Mouse (Mus musculus) heart, embryonic 13.5 days (tissue): ENCODE measurements around the gene Foxa3. TPM values are rescaled to one million over a fixed set of nuclear protein-coding genes. Genes with fewer than 3 reads are reported as not detected.

Source experiments
- ATAC-seq: fragments of 200-750 bp; cut with Nextera tagmentation; 2 replicates; pipeline ENCODE4 v1.8.0; 2017; ENCODE audit warnings: moderate TSS enrichment; ENCODE audit not compliant: insufficient number of reproducible peaks, low FRiP score, low TSS enrichment; ENCODE audit errors: extremely low read depth
- H3K27ac ChIP-seq: fragments of 300-500 bp; sonication (generic); replicated peaks from 2 replicates; pipeline ENCODE4 v1.5.1; 2015; ENCODE audit warnings: moderate library complexity, mild to moderate bottlenecking, inconsistent platforms
- H3K27me3 ChIP-seq: fragments of 300-500 bp; sonication (generic); replicated peaks from 2 replicates; pipeline ENCODE4 v1.6.1; 2015; ENCODE audit warnings: mild to moderate bottlenecking, inconsistent platforms
- H3K36me3 ChIP-seq: fragments of 300-500 bp; sonication (generic); 2 replicates; pipeline ENCODE4 v1.6.1; 2015; ENCODE audit warnings: mild to moderate bottlenecking, inconsistent platforms
- H3K4me1 ChIP-seq: fragments of 300-500 bp; sonication (generic); 2 replicates; pipeline ENCODE4 v1.6.1; 2015; ENCODE audit warnings: inconsistent platforms
- H3K4me2 ChIP-seq: fragments of 300-500 bp; sonication (generic); 2 replicates; pipeline ENCODE4 v1.6.1; 2015; ENCODE audit warnings: inconsistent platforms, mild to moderate bottlenecking, moderate library complexity
- H3K4me3 ChIP-seq: fragments of 300-500 bp; sonication (generic); 2 replicates; pipeline ENCODE4 v1.5.1; 2015; ENCODE audit warnings: moderate library complexity, mild to moderate bottlenecking, inconsistent platforms
- H3K9ac ChIP-seq: fragments of 300-500 bp; sonication (generic); 2 replicates; pipeline ENCODE4 v1.6.1; 2015; ENCODE audit warnings: inconsistent platforms, mild to moderate bottlenecking, moderate library complexity
- H3K9me3 ChIP-seq: fragments of 300-500 bp; sonication (generic); 2 replicates; pipeline ENCODE4 v1.6.1; 2016; ENCODE audit warnings: inconsistent platforms
- WGBS: fragments of 180-500 bp; shearing (Covaris S2); methylation state at CpG from one replicate; pipeline ENCODE4 v1.1.7; 2015; ENCODE audit warnings: mixed read lengths; 5-methylcytosine and 5-hydroxymethylcytosine counted together
- polyA plus RNA-seq: library from polyadenylated mRNA; unstranded; fragments of >200 nt; fragmentation: Nextera tagmentation; extraction: Ambion mirVana; gene quantifications from 2 replicates; pipeline ENCODE4 v1.2.1, GENCODE M21; 2015

Foxa3 gene
- polyA plus RNA-seq, 1 experiment from 2014 or later, result 0.25 TPM

GRCm38 (mm10) chr7:18998835-18999234 lies 24.5 kb downstream of the Foxa3 start:
- WGBS, result 40% methylated on average over 9 of the region's 9 CpGs
- no peaks in the 10 kb centered on the region for H3K9me3 ChIP-seq
- no peak for ATAC-seq
- peaks cover 4% of the 10 kb centered on the region for H3K27me3 ChIP-seq
- H3K4me1 ChIP-seq, result peaks cover 36% of the 10 kb centered on the region
- H3K27ac ChIP-seq, result no peak overlapping the region
- 0 out of 2 replicates have a peak overlapping the region, but pooled peaks have one; percentile 8 for H3K9ac ChIP-seq
- peaks cover 34% of the 10 kb centered on the region for H3K36me3 ChIP-seq
- no peak overlapping the region for H3K4me3 ChIP-seq
- H3K4me2 ChIP-seq, result no peak overlapping the region

- ATAC-seq, result no peak
- no peak overlapping the region for H3K4me2 ChIP-seq
- peaks cover 36% of the 10 kb centered on the region for H3K36me3 ChIP-seq
- H3K4me1 ChIP-seq, result peaks cover 22% of the 10 kb centered on the region
- 86% methylated on average over 5 of the region's 5 CpGs for WGBS
- H3K27me3 ChIP-seq, result peaks cover 49% of the 10 kb centered on the region
- H3K4me3 ChIP-seq, result no peak overlapping the region
- no peak overlapping the region for H3K9ac ChIP-seq
- H3K9me3 ChIP-seq, result no peaks in the 10 kb centered on the region
- no peak overlapping the region for H3K27ac ChIP-seq
These were observed 30.3 kb downstream of the Foxa3 start for GRCm38 (mm10) chr7:18993036-18993435.

GRCm38 (mm10) chr7:18992294-18992675 lies 31.1 kb downstream of the Foxa3 start:
- Histone ChIP-seq H3K36me3 (peaks cover 29% of the 10 kb centered on the region), H3K4me1 (peaks cover 22% of the 10 kb centered on the region), H3K27me3 (peaks cover 55% of the 10 kb centered on the region), H3K9me3 (no peaks in the 10 kb centered on the region), H3K4me2 (peak overlapping the region; percentile 84), H3K9ac (peak overlapping the region; percentile 81), H3K4me3 (peak overlapping the region; percentile 58), H3K27ac (no peak overlapping the region)
- ATAC-seq, result no peak
- 3% methylated on average over 31 of the region's 31 CpGs for WGBS

GRCm38 (mm10) chr7:18991660-18992293 lies 31.6 kb downstream of the Foxa3 start:
- no peak for ATAC-seq
- H3K9me3 ChIP-seq, result no peaks in the 10 kb centered on the region
- peaks cover 27% of the 10 kb centered on the region for H3K36me3 ChIP-seq
- peak overlapping the region; percentile 84 for H3K4me2 ChIP-seq
- peak overlapping the region; percentile 81 for H3K9ac ChIP-seq
- WGBS, result under 1% methylated on average over 59 of the region's 59 CpGs
- H3K4me1 ChIP-seq, result peaks cover 22% of the 10 kb centered on the region
- H3K4me3 ChIP-seq, result peak overlapping the region; percentile 58
- peaks cover 56% of the 10 kb centered on the region for H3K27me3 ChIP-seq
- H3K27ac ChIP-seq, result no peak overlapping the region

- WGBS, result under 1% methylated on average over 37 of the region's 37 CpGs
- Histone ChIP-seq H3K36me3 (peaks cover 17% of the 10 kb centered on the region; the same call in 1 of the 2 replicates), H3K4me3 (peak within 1 kb of the TSS; percentile 58), H3K9me3 (no peaks in the 10 kb centered on the region), H3K4me2 (peak within 1 kb of the TSS; percentile 84), H3K4me1 (peaks cover 22% of the 10 kb centered on the region), H3K27me3 (peaks cover 56% of the 10 kb centered on the region), H3K9ac (peak within 1 kb of the TSS; percentile 81), H3K27ac (peak within 1 kb of the TSS; percentile 82)
- ATAC-seq, result peak; percentile 85
These were observed 32.6 kb downstream of the Foxa3 start, which contains the start of gene Mypop for GRCm38 (mm10) chr7:18990601-18991295. Mypop (plus strand) TSS chr7:18991245.

- peaks cover 22% of the 10 kb centered on the region for H3K4me1 ChIP-seq
- no peak for ATAC-seq
- peaks cover 12% of the 10 kb centered on the region; the same call in 1 of the 2 replicates for H3K36me3 ChIP-seq
- 10% methylated on average over 5 of the region's 5 CpGs for WGBS
- peak overlapping the region; percentile 82; the same call in 1 of the 2 replicates for H3K27ac ChIP-seq
- H3K9ac ChIP-seq, result peak overlapping the region; percentile 38; the same call in 1 of the 2 replicates
- peak overlapping the region; percentile 84 for H3K4me2 ChIP-seq
- H3K4me3 ChIP-seq, result peak overlapping the region; percentile 58
- H3K9me3 ChIP-seq, result no peaks in the 10 kb centered on the region
- H3K27me3 ChIP-seq, result peaks cover 56% of the 10 kb centered on the region
These were observed 33.3 kb downstream of the Foxa3 start for GRCm38 (mm10) chr7:18989995-18990394.

- no peak for ATAC-seq
- H3K4me1 ChIP-seq, result peaks cover 22% of the 10 kb centered on the region
- H3K4me2 ChIP-seq, result no peak overlapping the region
- 0 out of 2 replicates have a peak, but pooled peaks cover 1% of the 10 kb centered on the region for H3K36me3 ChIP-seq
- H3K4me3 ChIP-seq, result no peak overlapping the region
- 51% methylated on average over 6 of the region's 6 CpGs for WGBS
- no peaks in the 10 kb centered on the region for H3K9me3 ChIP-seq
- no peak overlapping the region for H3K27ac ChIP-seq
- H3K9ac ChIP-seq, result no peak overlapping the region
- peaks cover 52% of the 10 kb centered on the region for H3K27me3 ChIP-seq
These were observed 34.6 kb downstream of the Foxa3 start for GRCm38 (mm10) chr7:18988780-18989179.

GRCm38 (mm10) chr7:18987747-18988146 lies 35.6 kb downstream of the Foxa3 start:
- Histone ChIP-seq H3K4me1 (peaks cover 22% of the 10 kb centered on the region), H3K27me3 (peaks cover 41% of the 10 kb centered on the region), H3K4me2 (no peak overlapping the region), H3K27ac (no peak overlapping the region), H3K36me3 (no peaks in the 10 kb centered on the region), H3K9ac (no peak overlapping the region), H3K4me3 (no peak overlapping the region), H3K9me3 (no peaks in the 10 kb centered on the region)
- 58% methylated on average over 13 of the region's 13 CpGs for WGBS
- ATAC-seq, result no peak

- no peaks in the 10 kb centered on the region for H3K9me3 ChIP-seq
- WGBS, result 49% methylated on average over 2 of the region's 2 CpGs
- H3K4me1 ChIP-seq, result peaks cover 17% of the 10 kb centered on the region
- no peak within 1 kb of the TSS for H3K4me3 ChIP-seq
- peaks cover 35% of the 10 kb centered on the region for H3K27me3 ChIP-seq
- no peak within 1 kb of the TSS for H3K27ac ChIP-seq
- H3K36me3 ChIP-seq, result no peaks in the 10 kb centered on the region
- H3K9ac ChIP-seq, result no peak within 1 kb of the TSS
- ATAC-seq, result no peak
- H3K4me2 ChIP-seq, result no peak within 1 kb of the TSS
These were observed 36.2 kb downstream of the Foxa3 start, which contains the start of gene Nanos2 for GRCm38 (mm10) chr7:18987100-18987499. Nanos2 (plus strand) TSS chr7:18987400.

GRCm38 (mm10) chr7:18986503-18986902 lies 36.8 kb downstream of the Foxa3 start:
- no peak for ATAC-seq
- H3K9ac ChIP-seq, result no peak overlapping the region
- H3K27me3 ChIP-seq, result peaks cover 29% of the 10 kb centered on the region
- 59% methylated on average over 2 of the region's 2 CpGs for WGBS
- H3K36me3 ChIP-seq, result no peaks in the 10 kb centered on the region
- peaks cover 11% of the 10 kb centered on the region for H3K4me1 ChIP-seq
- no peak overlapping the region for H3K27ac ChIP-seq
- H3K4me3 ChIP-seq, result no peak overlapping the region
- no peaks in the 10 kb centered on the region for H3K9me3 ChIP-seq
- no peak overlapping the region for H3K4me2 ChIP-seq

GRCm38 (mm10) chr7:18978381-18978780 lies 45.0 kb downstream of the Foxa3 start:
- ATAC-seq, result no peak
- Histone ChIP-seq H3K9ac (no peak overlapping the region), H3K4me1 (no peaks in the 10 kb centered on the region), H3K4me3 (no peak overlapping the region), H3K27ac (no peak overlapping the region), H3K9me3 (no peaks in the 10 kb centered on the region), H3K4me2 (no peak overlapping the region), H3K27me3 (peaks cover 15% of the 10 kb centered on the region; the same call in 1 of the 2 replicates), H3K36me3 (no peaks in the 10 kb centered on the region)
- 86% methylated on average over 9 of the region's 9 CpGs for WGBS
